Mouse (Mus musculus) gastrocnemius, postnatal 36 days (tissue): ENCODE measurements around the gene Setdb1. TPM values are rescaled to one million over a fixed set of nuclear protein-coding genes. Genes with fewer than 3 reads are reported as not detected.

Source experiments
- DNase-seq, 2 experiments: peaks; one replicate each; pipeline ENCODE4 v3.0.0; 2022
- intact Hi-C: fragments of 180-260 bp; cut with DNase I; formaldehyde crosslinking; loops from one replicate; pipeline ENCODE4 v1.15.1; 2025
- total RNA-seq, 2 experiments: library from RNA; stranded (reverse); gene quantifications; 2 replicates each; pipeline ENCODE4 v1.2.3; 2021

The Setdb1 gene
- total RNA-seq, 2 experiments from 2014 or later: 9.5 to 10.5 TPM

DNA sequence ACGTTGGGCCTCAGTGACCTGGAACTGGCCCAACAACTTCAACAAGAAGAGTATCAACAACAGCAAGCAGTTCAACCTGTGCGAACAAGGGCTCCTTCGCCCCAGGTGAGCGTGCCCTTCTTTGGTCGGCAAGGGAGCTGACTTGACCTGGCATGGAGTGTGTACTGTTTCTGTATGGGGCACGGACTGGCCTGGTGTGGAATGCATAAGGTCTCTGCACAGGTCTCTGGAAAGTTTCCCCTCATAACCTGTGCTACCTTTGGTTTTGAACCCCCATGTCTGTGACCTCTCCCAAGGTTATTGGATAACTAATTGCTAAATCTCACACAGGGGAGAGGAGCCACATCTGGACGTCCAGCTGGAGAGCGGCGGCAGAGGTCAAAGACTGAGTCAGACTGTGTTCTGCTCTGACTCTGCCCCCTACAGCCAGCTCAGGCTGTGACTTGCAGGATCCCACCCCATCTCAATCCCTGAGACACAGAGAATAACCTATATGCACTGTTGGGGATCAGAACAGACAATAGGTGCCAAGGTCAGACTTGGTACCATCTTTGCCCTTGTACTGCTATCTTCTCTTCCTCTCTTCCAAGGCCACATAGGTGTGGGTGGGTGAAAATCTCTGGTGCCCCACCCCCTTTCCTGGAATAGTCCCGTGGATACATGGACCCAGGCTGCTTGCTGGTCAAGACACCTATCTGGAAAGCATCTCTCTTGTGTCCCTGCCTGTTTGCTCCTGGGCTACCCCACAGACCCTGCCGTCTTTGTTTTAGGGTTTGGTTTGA is 61.5 kb downstream of the Setdb1 start:
- DNase-seq: no peak
- intact Hi-C loops: no loop called here

DNA sequence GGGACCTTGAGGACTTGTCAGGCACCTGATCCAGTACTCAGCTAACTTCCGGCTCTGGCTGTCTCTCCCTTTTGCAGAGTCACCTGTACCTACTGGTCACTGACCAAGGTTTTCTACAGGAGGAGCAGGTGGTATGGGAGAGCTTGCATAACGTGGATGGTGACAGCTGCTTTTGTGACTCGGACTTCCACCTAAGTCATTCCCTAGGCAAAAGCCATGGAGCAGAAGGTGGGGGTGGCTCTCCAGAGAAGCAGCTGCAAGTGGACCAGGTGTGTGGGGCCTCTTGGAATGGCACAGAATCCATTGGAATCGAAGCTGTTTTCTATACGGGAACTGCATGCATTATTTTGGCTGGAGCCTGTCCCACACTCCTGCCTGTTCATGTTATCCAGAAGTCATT is 62.3 kb downstream of the Setdb1 start:
- intact Hi-C loops: no loop called here
- DNase-seq: no peak

DNA sequence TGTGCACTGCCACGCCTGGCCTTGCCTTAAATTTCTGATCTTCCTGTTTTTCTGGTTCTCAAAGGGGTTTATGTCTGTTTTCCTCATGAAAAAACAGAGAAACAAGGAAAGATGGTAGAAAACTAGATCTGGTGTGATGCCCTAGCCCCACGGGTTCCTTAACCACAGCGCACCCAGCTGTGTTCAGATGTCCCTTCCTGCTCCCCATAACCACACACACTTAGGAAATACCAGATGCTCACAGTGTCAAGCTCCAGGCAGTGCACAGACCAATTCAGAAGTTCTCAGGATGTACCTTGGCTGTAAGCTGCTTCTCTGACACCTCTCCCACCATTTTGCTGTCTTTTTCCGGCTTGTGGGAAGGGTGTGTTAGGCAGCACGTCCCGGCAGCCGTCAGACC is 62.7 kb downstream of the Setdb1 start:
- intact Hi-C loops: no loop called here
- no peak for DNase-seq

DNA sequence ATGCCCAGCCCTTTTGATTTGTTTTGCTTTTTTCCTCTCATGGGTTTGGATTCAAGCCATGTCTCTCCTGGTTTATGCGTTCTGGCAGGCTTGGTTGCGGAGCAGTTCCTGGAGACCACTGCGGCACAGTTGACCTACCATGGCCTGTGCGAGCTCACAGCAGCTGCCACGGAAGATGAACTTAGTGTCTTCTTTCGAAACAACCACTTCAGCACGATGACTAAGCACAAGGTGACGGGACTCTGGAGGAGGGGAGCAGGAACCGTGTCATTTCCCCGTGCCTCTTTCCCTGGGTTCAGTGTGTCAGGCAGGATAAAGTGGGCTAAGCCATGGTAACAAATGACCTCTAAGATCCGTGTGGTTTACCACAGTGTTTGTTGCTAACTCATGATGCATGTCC is 63.5 kb downstream of the Setdb1 start:
- DNase-seq: no peak
- intact Hi-C loops: no loop called here

DNA sequence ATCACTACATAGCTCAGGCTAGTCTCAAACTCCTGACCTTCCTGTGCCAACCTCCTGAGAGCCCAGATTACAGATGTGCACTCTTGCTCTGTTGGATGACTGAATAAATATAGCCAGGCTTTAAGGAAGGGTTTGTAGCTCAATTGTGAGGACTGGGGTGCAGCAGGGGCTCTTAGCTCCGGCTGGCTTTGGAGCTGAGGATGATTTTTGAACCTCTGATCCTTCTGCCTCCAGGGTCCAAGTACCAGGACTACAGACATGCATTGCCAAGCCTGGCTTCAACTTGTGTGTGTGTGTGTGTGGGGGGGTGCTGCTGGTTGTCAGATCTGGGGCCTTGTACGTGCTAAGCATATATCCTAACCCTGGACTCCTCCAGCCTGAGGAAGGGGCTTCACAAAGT is 64.1 kb downstream of the Setdb1 start:
- no peak for DNase-seq
- intact Hi-C loops: no loop called here

DNA sequence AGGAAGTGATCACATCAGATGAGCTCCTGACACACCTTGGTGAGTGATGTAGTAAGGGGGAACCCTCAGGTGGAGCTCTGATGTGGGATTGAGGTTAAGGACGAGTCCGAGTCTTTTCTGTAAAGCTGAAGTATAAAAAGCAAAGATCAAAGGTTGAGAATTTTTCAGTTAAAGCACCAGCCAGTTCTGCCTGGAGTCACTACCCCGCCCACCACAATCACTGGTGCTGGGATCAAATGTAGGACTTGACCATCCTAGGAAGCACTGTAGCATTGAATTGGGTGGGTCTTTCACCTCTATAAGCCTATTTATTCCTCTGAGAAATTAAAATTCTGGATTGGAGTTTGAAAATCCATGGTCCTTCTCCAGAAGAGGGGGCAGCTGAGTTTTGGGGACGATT is 66.0 kb downstream of the Setdb1 start:
- no peak for DNase-seq
- intact Hi-C loops: no loop called here

DNA sequence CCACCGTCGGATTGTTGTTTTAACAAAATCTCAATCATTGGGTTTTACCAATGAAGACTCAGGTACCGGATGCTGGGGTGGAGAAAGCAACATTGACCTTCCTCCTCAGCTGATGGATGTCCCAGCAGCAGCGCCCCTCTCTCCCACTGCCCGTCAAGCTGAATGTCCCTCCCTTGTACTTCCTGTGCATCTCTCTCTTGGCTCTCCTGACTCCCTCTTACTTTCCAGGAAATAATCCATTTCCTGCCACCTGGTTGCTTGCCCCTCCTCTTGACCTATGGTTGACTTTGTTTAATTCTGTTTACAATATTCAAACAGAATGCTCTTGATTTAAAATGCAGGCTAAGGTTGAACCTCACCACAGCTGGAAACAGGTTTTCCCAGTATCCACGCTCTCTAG is 66.8 kb downstream of the Setdb1 start:
- no peak for DNase-seq
- intact Hi-C loops: no loop called here

DNA sequence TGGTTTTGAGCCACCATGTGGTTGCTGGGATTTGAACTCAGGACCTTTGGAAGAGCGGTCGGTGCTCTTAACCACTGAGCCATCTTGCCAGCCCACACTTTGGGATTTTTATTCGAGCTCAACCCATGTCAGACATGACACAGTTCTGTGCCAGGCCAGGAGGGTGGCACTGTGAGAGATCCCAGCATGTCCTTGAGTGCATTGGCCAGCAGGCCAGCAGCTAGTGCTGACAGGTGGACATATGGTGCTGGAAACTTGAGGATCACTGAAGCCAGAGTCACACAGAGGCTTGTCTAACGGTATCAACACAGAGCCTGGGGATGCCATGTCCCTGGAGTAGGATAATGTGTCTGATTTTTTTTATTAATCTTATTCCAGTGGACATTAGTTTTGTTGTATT is 67.6 kb downstream of the Setdb1 start:
- DNase-seq: no peak
- intact Hi-C loops: no loop called here

DNA sequence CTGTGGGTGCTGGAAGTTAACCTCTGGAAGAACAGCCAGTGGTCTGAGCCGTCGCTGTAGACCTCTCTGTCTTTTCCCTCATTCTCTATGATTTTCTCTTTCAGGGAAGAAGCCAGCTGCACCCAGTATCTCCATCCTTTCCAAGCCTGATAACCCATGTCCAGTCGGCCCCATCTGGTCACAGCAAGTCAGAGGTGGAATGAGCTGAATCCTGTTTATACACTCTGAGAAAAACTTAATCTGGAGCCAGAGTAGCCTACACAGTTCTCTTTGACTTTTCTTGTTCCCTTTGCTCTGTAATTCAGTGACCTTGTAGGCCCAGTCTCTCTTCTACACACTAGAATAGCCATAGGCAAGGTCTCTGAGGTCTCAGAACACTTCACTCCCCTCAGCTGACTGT is 69.5 kb downstream of the Setdb1 start:
- DNase-seq: no peak
- intact Hi-C loops: no loop called here

DNA sequence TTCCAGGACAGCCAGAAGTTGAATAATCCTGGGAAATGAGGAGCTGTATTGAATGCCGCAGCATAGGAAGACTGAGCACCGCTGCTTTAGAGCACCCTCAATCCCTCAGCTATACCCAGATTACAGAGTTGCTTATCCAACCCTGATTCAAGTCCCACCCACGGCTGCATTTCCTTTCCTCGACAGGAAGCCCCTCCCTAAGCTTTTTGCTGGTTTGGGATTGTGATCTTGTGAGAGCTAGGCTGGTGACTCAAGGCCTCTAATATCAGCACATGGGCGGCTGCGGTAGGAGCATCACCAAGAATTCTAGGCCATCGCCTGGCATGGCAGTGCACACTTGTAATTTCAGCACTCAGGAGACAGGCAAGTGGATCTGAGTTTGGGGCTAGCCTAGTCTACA is 70.5 kb downstream of the Setdb1 start:
- DNase-seq: no peak
- intact Hi-C loops: no loop called here

DNA sequence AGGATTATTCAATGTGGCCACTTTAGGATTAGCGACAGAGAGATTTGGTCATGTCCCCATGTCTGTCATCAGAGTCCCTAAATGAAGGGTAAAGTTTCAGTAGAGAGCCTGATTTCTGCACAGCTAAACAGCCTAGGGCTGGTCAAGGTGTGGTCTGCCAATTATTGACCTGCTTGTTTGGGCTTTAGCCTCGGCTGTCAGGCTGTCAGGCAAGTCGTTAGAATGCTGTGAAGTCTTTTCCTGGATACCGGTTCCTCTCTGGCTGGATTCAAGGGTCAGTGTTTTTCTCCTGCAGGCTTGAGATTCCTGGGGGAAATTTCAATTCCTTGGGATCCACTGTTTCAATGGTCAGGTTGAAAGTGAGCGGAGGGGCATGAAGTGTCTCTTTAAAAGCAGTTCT is 71.0 kb downstream of the Setdb1 start:
- DNase-seq: no peak
- intact Hi-C loops: no loop called here

DNA sequence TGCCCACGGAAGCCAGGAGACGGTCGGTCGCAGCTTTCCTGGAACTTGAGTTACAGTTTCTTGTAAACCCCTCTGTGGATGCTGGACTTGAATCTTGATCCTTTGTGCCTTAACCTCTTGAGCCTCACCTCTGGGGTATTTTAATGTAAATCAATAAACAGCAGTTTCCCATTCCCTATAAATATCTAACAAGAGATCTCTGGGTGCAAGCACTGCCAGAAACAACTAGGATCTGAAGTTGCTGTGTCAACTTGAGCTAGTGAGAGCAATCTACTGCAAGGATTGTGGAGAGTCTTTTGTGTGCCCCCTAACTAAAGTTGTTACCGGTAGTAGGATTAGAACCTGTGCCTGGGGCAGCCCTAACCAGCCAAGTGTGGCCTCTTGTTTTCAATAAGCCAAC is 71.6 kb downstream of the Setdb1 start:
- DNase-seq: no peak
- intact Hi-C loops: no loop called here

DNA sequence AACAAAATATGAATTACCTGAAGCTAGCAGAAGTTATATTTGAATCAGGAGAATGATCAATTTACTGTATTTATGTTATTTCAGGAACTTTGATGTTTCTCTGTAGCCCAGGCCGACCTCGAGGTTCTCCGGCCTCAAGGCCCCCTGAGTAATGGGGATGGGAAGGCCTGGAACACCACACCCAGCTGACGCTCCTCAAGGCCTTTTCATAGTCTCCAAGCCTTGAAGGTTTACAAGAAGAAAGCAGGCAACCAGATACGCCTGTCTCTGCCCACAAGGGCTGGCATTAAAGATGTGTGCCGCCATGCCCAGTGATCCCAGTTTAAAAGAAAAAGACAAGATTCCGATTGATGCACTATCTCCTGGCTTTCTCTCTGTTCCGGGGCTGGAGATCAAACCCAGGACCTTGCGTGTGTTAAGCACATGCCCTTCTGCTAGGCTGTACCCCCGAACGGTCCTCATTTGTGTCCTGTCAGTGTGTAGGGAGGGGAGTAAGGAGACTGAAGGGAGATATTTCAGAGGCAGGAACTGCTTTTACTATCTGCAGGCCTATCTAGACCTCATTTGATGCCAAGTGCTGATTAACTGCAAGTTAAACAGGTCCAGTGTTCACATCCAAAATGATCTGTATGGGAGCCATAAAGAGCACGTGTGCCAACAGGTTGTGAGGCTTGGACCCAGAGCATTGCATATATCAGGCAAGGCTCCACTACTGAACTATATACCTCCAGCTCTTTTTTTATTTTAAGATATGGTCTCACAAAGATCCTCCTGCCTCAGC is 72.3 kb downstream of the Setdb1 start:
- DNase-seq: no peak
- intact Hi-C loops: loop anchor here (5.0 kb wide), 1 partner anchor 33 kb away; no protein-coding TSS in a partner anchor

DNA sequence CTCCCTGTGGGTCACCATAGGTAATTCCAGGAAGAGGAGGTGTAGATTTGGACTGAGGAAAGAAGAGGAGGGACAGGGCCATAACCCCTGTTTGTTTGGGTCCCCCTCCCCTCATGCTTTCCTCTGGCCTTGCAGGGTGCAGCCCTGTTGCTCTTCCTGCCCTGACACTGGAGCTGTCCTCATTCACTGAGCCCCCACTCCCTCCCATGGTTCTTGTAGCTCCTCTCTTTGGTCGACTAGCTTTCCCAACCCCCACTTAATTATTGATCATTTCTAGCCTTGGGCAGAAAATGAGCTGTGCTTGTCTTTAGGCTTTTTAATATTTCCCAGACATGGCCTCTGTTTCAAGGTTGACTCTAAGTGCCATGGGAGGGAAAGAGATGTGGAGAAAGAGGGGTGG is 72.9 kb downstream of the Setdb1 start:
- intact Hi-C loops: loop anchor here (5.0 kb wide), 1 partner anchor 33 kb away; no protein-coding TSS in a partner anchor
- no peak for DNase-seq

DNA sequence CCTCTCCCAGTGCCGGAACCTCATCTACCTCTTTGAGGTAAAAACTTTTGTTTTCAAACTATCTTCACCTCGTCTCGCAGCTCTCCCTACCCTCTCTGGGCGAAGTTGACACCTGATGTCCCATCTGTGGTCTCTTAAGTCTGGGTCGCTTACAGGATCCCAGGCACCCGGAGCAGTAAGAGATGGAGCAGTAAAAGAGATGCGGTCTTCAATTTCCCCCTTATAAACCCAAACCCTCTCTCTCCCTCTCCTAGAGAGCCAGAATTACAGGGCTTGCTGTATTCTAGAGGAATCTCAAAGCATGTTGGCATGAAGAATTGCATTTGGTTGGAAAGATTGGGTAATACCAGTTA is 73.4 kb downstream of the Setdb1 start:
- intact Hi-C loops: loop anchor here (5.0 kb wide), 1 partner anchor 34 kb away; no protein-coding TSS in a partner anchor

DNA sequence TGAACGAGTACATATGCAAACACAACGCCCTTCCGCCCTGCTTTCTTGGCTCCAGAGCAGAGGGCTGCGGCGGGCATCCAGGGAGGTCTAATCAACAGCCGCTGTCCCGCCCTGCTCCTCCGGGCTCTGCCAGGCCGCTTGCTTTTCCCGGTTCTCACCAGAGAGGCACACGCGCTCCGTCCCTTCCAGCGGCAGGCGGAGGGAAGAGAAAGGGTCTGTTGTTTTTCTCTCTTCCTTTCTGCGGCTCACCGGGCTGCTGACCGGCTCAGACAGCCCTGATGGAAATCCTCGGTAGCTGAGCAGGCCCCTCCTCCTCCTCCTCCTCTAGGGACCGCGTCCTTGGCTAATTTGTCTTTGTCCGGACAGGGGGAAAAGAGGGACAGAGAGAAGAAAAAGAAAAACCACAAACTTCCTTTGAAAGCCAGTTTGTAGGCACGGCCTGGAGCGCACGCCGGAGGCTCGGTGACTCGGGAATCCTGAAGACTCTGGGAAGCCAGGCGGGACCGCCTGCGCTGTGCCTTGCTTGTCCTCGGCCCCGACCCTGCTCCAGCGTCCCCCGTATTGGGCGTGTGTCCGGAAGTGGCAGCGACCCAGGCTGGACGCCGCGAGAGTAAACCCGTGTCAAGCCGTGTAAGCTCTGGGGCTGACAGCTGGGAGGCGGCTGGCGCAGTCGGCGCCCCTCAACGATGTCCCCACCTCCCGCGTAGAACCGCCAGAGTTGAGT is 74.0 kb downstream of the Setdb1 start:
- intact Hi-C loops: loop anchor here (5.0 kb wide), 1 partner anchor 34 kb away; no protein-coding TSS in a partner anchor
- peak; percentile 80 to 82 for DNase-seq

More for the DNA sequence above, 73.4 kb downstream of the Setdb1 start:
- DNase-seq: no peak

DNA sequence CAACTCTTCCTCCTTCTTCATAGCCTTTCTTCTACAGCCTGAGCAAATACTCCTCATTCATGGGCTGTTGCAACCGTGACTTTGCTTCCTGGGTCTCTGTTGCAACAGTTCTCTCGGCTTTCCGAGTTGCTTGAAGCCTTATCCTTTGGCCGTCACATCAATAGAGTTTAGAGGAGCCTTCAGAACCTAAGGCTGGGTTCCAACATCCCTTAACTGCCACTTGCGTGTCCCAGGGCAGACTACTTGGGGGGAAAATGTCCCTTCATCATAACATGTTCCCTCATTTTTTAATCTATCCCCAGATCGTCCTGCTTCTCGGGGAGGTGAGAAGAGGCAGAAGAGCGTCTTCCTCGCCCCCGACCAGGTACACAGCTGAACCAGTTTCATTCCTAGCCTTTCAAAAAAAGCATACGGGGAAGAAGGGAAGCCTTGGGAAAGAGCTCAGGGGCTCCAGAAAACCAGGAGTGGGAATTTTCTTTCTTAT is 74.6 kb downstream of the Setdb1 start:
- DNase-seq: no peak
- intact Hi-C loops: loop anchor here (5.0 kb wide), 1 partner anchor 35 kb away; no protein-coding TSS in a partner anchor

DNA sequence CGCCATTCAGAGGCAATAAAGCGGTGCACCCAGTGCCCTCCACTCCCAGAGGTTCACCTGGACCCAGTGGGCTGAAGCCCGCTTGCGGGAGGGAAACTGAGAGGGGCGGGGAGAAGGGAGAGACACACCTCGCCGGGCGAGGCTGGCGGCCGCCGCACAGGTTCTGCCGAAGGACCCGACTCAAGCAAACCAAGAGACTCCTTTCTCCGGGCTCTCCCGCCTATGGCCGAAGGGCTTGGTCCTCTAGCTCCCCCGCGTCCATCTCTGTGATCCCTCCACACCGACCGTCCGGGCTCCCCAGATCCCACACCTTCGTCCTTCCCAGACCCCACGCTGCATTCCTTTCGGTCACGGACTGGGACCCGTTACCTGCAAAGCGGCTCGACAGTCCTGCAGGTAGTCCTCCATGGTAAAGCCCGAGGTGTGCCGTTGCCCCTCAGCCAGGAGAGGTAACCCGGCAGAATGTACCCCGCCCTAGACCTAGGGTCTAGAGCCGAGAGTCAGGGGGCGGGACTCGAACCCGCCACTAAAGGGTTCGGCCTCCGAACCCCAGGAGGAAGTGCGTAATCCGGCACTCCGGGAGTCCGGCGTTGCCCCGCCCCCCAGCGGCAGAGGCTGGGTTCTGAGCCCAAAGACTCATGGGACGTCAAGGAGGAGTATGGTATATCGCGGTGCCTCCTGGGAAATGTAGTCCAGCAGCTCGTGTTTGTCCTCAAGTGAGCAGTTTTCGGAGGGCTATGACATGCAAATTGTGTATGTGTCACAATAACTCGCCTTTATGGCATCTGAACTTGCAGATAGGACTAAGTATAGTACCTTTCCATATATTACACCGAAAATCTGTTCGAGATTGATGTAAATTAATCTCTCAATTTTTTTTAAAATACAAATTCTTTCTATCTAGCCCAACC is 75.5 kb downstream of the Setdb1 start, which contains the start of the genes Mindy1 and Prune1:
Gene Mindy1, plus strand, starts transcription at position 130 of the 911 bp plus-strand sequence.
Gene Prune1, minus strand, starts transcription at position 861 of the 911 bp plus-strand sequence.
- intact Hi-C loops: loop anchor here (5.0 kb wide), 1 partner anchor 36 kb away; no protein-coding TSS in a partner anchor
- DNase-seq: peak; percentile 94 to 98

DNA sequence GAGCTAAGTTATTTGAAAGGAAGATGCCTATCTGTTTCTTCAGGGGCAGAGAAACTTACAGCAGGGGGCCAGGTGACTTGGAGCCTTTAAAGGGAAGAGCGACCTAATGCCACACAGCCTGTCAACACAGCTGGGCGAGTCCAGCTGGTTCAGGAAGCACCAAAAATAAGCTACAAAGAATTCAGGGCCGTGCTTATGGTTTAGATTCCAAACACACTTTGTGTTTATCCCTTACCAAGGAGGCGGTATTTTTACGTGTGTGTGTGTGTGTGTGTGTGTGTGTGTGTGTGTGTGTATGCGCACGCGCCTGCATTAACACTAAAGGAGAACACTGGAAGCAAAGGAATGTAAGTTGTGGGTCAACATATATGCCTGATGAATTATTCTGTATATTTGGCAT is 76.3 kb downstream of the Setdb1 start:
- no peak for DNase-seq
- intact Hi-C loops: loop anchor here (5.0 kb wide), 1 partner anchor 37 kb away; no protein-coding TSS in a partner anchor

DNA sequence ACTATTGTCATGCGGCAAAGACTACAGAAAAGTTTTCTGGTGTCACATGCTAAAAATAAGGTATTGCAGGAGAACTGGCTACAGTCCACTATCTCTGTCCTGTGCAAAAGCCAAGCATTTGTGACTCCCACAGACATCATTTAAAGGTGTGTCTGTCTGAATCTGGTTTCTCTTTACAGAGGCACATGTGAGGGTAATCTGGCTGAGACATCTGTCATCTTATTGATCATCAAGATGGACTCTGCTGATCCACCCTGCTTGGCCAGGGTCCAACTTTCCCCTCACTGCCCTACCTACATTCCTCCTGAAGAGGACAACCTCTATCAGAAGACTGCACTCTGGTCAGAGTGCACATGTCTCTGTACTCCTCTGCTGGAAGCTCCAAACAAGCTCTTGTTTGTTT is 79.9 kb downstream of the Setdb1 start:
- no peak for DNase-seq
- intact Hi-C loops: no loop called here
